12 mouse cellular contexts compared by ENCODE assay signal in genomic region chr2:161557874-161558273, GRCm38 (mm10).
"Had no signal": no experiment of that assay in that cellular context is flagged by ENCODE, and none has a peak within 500 bp of the region (broad histone marks: within the 10 kb centered on the region; RNA-seq: fewer than 3 reads in every experiment).

No protein-coding gene starts in this region.

- DNase-seq: left cerebral cortex, postnatal 4 days; liver; liver, embryonic 13.5 days; liver, postnatal 0 days; lung, adult 18-20 months; lung, adult 2 months; lung, embryonic 14.5 days; lung, postnatal 10 days; lung, postnatal 14 days; lung, postnatal 36 days; lung, postnatal 4 days; midbrain, embryonic 14.5 days had no signal
